Mouse (Mus musculus) spleen, adult 2 months (tissue): ENCODE measurements around the gene Ube2s.
"Not testable (repeated sequence)": the region's sequence is repeated elsewhere in the genome, so short reads cannot be mapped to it uniquely, and the experiment has no call there.

Source experiments
- CTCF ChIP-seq: fragments of 200-500 bp; IDR thresholded peaks from 2 replicates; pipeline ENCODE4 v1.5.1; 2011; ENCODE audit warnings: mild to moderate bottlenecking, inconsistent platforms; ENCODE audit not compliant: insufficient read depth, insufficient read length, insufficient replicate concordance; ENCODE audit errors: extremely low read depth
- POLR2A ChIP-seq: fragments of 200-500 bp; IDR thresholded peaks from 2 replicates; pipeline ENCODE4 v1.6.1; 2011; ENCODE audit warnings: low read depth, low read length, inconsistent platforms

DNA sequence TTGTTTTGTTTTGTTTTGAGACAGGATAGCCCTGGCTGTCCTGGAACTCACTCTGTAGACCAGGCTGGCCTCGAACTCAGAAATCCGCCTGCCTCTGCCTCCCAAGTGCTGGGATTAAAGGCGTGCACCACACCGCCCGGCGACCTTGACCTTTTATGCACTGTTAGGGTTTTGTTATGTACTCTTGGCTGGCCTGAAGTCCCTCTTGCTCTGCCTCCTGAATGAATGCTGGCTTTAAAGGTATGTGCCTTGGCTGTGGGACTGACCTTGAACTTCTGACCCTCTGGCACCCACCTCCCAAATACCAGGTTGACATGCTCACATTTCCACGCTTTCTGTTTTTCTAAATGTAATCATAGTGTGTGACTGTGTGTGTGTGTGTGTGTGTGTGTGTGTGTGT is 8.5 kb upstream of the Ube2s start:
- TF ChIP-seq CTCF, POLR2A: not testable (repeated sequence)
